Mouse (Mus musculus) intestine, embryonic 16.5 days (tissue): ENCODE measurements around the gene Ube2q1. TPM values are rescaled to one million over a fixed set of nuclear protein-coding genes. Genes with fewer than 3 reads are reported as not detected.

Experiments used
- ATAC-seq: fragments of 200-750 bp; cut with Nextera tagmentation; 2 replicates; pipeline ENCODE4 v1.8.0; 2017; ENCODE audit warnings: moderate TSS enrichment, moderate library complexity
- H3K27ac ChIP-seq: fragments of 300-500 bp; sonication (generic); 2 replicates; pipeline ENCODE4 v1.5.1; 2014; ENCODE audit warnings: mild to moderate bottlenecking, low read length
- H3K27me3 ChIP-seq: fragments of 300-500 bp; sonication (generic); replicated peaks from 2 replicates; pipeline ENCODE4 v1.6.1; 2014; ENCODE audit warnings: low read length, control low read depth, mixed read lengths; ENCODE audit not compliant: control insufficient read depth, insufficient read depth
- H3K36me3 ChIP-seq: fragments of 300-500 bp; sonication (generic); 2 replicates; pipeline ENCODE4 v1.6.1; 2014; ENCODE audit warnings: low read length, control low read depth; ENCODE audit not compliant: control insufficient read depth, insufficient read depth
- H3K4me1 ChIP-seq: fragments of 300-500 bp; sonication (generic); 2 replicates; pipeline ENCODE4 v1.6.1; 2014; ENCODE audit warnings: low read length, control low read depth, mixed read lengths; ENCODE audit not compliant: control insufficient read depth, insufficient read depth
- H3K4me2 ChIP-seq: fragments of 300-500 bp; sonication (generic); 2 replicates; pipeline ENCODE4 v1.6.1; 2014; ENCODE audit warnings: low read depth, low read length, control low read depth
- H3K4me3 ChIP-seq: fragments of 300-500 bp; sonication (generic); 2 replicates; pipeline ENCODE4 v1.5.1; 2014; ENCODE audit warnings: mild to moderate bottlenecking, low read length
- H3K9ac ChIP-seq: fragments of 300-500 bp; sonication (generic); 2 replicates; pipeline ENCODE4 v1.6.1; 2014; ENCODE audit warnings: low read depth, low read length
- H3K9me3 ChIP-seq: fragments of 300-500 bp; sonication (generic); 2 replicates; pipeline ENCODE4 v1.6.1; 2016; ENCODE audit warnings: low read length, control low read depth; ENCODE audit not compliant: control insufficient read depth
- WGBS: fragments of 180-500 bp; shearing (Covaris S2); extraction: QIAGEN DNeasy Blood & Tissue Kit; methylation state at CpG from one replicate; pipeline ENCODE4 v1.1.7; 2014; 5-methylcytosine and 5-hydroxymethylcytosine counted together
- polyA plus RNA-seq: library from polyadenylated mRNA; unstranded; fragments of >200 nt; fragmentation: Nextera tagmentation; extraction: Ambion mirVana; gene quantifications from 2 replicates; pipeline ENCODE4 v1.2.1, GENCODE M21; 2015

The Ube2q1 gene
- polyA plus RNA-seq, 1 experiment from 2014 or later, result 8.2 TPM

DNA sequence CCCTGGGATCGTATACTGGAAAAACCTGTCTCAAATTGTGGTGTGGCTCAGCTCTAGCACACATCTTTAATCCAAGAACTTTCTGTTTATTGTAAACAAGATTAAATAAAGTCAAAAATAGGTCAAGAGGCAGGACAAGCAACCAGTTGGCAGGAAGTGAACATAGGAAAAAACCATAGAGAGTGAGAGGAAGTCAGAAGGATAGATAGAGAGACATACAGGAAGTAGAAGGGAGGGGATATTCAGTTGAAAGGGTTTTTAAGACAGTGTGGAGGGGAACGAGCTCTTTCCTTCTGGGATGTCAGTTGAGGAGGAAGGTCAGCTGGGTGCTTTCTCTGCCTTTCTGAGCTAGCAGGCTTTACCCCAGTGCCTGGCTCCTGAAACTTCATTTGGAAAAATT is 50.2 kb downstream of the Ube2q1 start:
- Histone ChIP-seq H3K4me2 (no peak overlapping the region), H3K4me1 (no peaks in the 10 kb centered on the region), H3K27me3 (no peaks in the 10 kb centered on the region; the same call in none of the 2 replicates), H3K4me3 (no peak overlapping the region), H3K27ac (no peak overlapping the region), H3K36me3 (no peaks in the 10 kb centered on the region), H3K9ac (no peak overlapping the region), H3K9me3 (no peaks in the 10 kb centered on the region)
- WGBS, result 58% methylated on average over 2 of the region's 2 CpGs
- ATAC-seq, result no peak

DNA sequence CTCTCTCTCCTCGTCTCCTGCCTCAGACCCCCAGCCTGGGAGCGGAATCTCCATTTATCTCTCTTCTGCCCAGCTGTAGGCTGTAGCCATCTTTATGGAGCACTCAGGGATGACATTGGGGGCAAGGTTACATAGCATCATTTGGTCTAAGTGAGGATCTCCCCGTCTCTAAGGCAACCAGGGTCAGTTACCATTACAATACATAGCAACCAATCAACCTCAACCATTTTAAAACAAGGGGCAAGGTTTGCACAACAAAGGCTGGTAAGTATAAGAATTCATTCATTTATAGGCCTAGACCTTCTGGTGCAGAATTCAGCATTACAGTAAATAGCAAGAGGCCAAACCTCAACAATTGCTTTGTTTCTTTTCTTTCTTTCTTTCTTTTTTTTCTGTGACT is 52.9 kb downstream of the Ube2q1 start:
- peaks cover 6% of the 10 kb centered on the region for H3K4me1 ChIP-seq
- 74% methylated on average over 3 of the region's 3 CpGs for WGBS
- no peak overlapping the region for H3K27ac ChIP-seq
- H3K4me2 ChIP-seq, result no peak overlapping the region
- H3K4me3 ChIP-seq, result no peak overlapping the region
- H3K9me3 ChIP-seq, result no peaks in the 10 kb centered on the region
- no peak overlapping the region for H3K9ac ChIP-seq
- H3K36me3 ChIP-seq, result no peaks in the 10 kb centered on the region
- peaks cover 22% of the 10 kb centered on the region for H3K27me3 ChIP-seq
- no peak for ATAC-seq

DNA sequence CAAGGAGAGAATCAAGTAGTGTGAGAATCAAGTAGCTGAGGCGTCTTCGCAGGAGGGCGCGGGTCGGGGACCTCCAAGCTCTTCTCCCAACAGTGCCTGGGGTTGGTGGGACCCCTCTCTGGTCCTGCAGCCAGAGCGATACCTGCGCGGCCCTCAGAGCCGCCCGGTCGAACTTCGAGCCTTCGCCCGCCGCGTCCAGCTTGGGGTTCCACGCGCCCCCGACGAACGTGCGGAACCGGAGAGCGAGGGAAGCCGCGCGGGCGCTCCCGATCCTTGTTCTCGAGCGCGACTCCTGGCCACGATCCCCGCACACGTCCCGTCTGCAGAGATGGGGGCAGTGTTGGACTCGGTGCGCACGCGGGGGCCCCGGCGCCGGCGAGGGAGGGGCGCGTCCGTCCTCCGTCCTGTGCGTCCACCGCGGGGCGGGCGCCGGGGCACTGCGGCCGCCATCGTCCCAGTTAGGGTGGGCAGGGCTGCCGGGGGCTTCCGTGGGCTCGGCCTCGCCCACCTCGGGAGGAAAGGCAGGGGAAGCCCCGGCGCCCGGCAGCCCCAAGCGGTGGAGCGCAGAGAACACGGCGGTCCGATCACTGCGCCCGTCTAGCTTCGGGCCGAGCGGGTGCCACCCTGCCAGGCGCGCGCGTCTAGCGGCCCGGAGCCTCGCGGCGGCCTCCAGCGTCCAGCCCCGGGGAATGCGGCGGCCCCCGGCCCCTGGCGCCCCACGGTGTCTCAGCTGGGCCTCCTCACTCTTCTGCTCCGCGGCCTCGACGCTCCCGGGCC is 57.6 kb downstream of the Ube2q1 start, which contains the start of gene She:
Gene She, plus strand, starts transcription at position 556 of the 777 bp plus-strand sequence.
- Histone ChIP-seq H3K27ac (no peak within 1 kb of the TSS), H3K9me3 (no peaks in the 10 kb centered on the region), H3K27me3 (peaks cover 50% of the 10 kb centered on the region), H3K36me3 (no peaks in the 10 kb centered on the region), H3K4me3 (peak within 1 kb of the TSS; percentile 55), H3K4me2 (peak within 1 kb of the TSS; percentile 66), H3K4me1 (peaks cover 12% of the 10 kb centered on the region), H3K9ac (peak within 1 kb of the TSS; percentile 74)
- ATAC-seq, result peak; percentile 53
- WGBS, result 2% methylated on average over 82 of the region's 96 CpGs

Other genes with a start within 250 kb of the Ube2q1 start
- 8.6 and 10.2 TPM in 2 replicates for gene Adar, start 58.6 kb upstream of the Ube2q1 start, polyA plus RNA-seq
- gene Chrnb2, start 9.0 kb upstream of the Ube2q1 start, polyA plus RNA-seq, result 1.5 and 1.7 TPM in 2 replicates
- 2.3 and 2.6 TPM in 2 replicates for gene She, start 57.8 kb downstream of the Ube2q1 start, polyA plus RNA-seq
- 3.0 and 3.4 TPM in 2 replicates for gene Il6ra, start 139.6 kb downstream of the Ube2q1 start, polyA plus RNA-seq
- 6.2 and 6.9 TPM in 2 replicates for gene Atp8b2, start 189.9 kb downstream of the Ube2q1 start, polyA plus RNA-seq
- 124 and 135 TPM in 2 replicates for gene Hax1, start 225.2 kb downstream of the Ube2q1 start, polyA plus RNA-seq